Mouse (Mus musculus) layer of hippocampus, adult 11-12 months (tissue): ENCODE results near the gene Xpot.

ENCODE experiments used
- DNase-seq: peaks from one replicate; pipeline ENCODE4 v3.0.0; 2022; ENCODE audit warnings: low spot score

Gene Xpot

DNA sequence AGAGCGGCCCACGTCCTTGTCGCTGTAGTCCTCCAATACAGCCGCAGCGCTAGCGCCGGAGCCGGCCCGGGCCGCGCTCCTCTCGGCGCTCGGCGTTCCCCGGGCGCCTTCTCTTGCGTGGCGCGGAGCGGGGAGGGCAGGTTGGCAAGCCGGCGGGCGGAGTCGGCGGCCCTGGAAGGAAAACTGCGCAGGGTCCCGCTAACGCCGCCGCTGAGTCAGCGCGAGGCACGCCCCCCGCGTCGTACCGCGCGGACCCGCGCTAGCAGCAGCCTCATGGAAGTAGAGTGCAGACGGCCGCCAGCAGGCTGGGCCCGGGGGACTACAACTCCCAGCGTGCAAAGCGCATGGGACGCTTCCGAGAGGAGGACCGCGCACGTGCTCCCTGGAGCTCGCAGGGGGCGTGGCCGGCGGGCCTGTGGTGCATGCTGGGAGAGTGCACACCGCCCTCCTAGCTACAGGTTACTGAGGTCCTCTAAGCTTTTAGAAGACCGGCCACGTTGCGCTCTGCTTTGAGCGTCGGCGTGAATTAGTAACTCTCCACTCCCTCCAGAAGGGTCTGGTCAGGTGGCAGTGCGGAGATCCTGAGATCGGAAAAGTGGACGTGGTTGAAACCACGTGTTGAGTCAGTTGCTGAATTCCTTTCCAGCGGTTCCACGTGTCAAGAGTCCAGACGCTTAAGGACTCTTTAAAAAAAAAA is at the start of gene Xpot:
Gene Xpot, minus strand, starts transcription at position 147 of the 697 bp plus-strand sequence.
- peak; percentile 98 for DNase-seq

DNA sequence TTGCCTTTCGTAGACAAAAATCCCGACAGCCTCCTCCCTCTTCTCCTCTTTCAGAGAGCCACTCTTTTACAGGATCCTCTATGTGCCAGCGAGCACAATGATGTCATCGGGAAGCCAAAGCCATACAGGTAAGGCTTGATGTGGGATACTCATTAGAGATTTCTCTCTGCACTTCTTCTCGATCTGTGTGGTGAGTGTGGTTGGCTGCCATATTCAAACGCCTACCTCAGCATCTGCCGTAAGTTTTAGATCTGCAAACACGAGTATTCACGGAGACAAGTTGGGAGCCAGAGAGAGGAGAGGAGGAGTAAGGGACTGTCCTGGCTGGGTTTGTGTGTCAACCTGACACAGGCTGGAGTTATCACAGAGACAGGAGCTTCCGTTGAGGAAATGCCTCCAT is 43.0 kb upstream of the Xpot start:
- no peak for DNase-seq

DNA sequence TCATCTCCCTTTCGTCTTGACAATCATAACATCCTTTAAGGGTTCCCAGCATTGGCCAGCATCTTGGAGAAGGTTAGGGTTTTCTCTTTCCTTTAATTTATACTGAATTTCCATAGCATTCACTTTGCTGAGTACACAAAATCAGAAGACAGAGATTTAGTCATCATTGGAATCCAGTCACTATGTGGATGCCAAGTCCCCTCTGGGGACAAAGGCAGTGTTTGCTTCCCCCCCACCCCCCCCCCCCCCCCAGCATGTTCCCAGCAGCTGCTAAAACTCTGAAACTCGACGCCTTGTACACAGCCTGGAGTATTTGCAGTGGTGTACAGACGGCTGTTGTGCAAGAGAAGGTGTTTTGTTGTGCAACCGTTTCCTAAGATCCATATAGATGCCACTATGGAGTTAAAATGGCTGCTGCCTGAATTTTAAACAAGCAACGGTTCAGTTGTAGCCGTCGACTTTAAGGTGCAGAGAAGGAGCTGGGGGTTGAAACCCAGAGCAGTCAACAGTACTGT is 39.6 kb upstream of the Xpot start:
- DNase-seq: no peak

DNA sequence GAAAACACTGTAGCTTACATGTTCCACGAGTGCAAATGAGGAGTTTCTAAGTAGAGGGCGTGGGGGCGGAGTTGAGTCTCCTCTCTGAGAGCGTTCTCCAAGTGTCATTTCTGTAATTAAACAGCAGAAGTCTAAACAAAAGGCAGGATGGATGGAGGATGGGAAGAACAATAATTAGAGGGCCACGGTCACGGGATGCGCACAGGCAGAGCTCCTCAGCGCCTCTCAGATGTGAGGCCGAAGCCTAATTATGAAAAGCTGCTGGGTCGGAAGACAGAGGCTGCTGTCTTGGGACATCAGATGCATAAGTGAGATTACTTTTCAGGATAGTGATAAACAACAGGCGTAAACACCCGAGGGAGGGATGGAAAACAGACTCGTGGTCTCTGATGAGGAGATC is 37.5 kb upstream of the Xpot start:
- no peak for DNase-seq

DNA sequence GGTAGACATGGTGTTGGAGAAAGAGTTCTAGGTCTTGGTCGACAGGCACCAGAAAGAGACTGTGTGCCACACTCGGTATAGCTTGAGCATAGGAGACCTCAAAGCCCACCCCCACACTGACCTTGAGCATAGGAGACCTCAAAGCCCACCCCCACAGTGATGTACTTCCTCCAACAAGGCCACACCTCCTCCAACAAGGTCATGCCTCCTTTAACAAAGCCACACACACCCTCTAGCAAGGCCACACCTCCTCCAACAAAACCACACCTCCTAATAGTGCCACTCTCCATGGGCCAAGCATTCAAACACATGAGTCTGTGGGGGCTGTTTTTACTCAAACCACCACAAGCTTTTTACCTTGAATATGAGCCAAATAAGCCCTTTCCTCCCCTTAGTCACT is 36.6 kb upstream of the Xpot start:
- no peak for DNase-seq

DNA sequence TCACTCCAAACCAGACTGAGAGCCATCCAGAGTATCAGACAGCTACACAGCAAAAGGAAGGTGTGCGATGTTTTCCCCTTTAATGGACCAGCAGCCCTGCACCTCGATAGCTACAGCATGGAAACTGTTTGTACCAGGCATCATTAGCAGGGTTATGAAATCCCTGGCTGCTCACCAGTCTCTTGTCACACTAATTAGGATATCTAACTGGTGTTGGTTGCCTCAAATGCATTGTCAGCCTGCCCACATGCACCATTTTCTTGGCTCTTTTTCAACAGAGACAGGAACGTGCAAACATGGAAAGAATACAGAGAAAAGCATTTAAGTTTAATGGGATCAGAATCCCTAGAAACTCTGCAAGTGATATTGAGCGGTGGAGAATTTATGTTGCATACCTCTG is 29.8 kb upstream of the Xpot start:
- DNase-seq: peak; percentile 47

DNA sequence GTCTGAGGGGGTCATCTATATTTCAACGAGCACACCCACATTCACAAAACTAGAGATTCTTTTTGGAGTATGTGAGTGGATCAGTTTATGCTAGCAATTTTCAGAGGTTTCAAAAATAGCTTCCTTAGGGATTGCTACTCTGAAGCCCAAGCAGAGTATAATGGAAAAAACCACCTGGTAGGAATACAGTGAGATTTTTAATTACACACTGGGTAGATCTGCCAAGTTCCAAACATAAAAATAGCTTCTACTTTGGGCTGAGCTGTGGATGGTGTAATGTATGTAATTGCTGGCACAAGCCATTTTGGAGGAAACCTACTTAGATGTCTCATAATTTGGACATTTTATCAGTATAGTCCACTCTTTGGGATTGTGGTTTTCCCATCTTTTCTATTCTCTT is 26.9 kb upstream of the Xpot start:
- DNase-seq: no peak

DNA sequence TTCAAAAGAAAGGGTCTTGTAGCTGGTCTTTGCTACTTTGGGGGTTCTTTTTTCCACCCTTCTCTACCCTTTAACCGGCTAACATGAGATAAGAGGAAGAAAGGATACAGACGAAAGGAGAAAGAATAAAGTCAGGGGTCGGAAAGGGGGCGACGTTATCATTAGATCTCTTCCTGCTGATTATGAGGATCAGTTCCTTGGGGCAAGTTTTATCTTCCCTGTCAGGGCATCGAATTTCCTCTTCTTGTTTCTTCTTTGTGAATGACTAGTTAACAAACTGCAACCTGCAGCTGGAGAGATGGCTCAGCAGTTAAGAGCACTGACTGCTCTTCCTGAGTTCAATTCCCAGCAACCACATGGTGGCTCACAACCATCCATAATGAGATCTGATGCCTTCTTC is 20.2 kb upstream of the Xpot start:
- no peak for DNase-seq

DNA sequence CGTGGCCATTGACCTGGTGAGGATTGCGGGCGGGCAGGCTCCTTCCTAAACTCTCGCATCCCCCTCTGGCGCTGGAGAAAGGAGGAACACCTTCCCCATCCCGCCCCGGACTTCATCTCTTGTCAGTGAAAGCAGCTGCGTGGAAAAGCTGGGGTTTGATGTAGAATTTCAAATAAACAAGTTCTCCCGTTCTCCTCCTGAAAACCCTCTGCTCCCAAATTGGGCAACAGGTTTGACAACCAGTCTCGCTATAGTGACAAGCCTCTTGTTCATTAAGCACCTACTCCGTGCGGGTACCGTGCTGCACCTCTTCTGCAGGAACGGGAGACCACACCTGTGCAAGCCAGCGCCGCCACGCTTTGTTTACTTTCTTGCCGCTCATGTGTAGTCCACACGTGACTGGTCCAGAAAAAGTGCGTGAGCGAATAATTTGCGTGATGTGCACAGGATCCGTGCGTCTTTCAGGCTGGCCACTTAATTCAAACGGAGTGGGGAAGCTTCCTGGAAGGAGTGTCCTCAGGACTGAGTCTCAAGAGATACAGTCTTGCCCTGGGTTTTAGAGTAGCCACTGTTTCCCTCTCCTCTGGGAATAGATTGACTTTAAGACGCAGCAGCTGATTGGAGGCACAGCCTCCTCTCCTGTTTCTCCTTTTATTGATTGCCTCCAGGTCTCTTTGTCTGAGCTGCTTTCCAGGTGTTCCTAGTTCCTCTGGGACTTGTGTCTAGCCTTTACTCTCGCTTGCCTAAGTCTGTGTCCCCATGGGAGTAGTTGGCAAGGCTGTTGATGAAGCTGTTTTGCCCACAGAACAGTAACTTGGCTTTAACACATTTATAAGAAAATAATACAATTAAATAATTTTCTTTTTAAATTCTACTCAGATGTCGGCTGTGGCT is 16.2 kb upstream of the Xpot start:
- no peak for DNase-seq

DNA sequence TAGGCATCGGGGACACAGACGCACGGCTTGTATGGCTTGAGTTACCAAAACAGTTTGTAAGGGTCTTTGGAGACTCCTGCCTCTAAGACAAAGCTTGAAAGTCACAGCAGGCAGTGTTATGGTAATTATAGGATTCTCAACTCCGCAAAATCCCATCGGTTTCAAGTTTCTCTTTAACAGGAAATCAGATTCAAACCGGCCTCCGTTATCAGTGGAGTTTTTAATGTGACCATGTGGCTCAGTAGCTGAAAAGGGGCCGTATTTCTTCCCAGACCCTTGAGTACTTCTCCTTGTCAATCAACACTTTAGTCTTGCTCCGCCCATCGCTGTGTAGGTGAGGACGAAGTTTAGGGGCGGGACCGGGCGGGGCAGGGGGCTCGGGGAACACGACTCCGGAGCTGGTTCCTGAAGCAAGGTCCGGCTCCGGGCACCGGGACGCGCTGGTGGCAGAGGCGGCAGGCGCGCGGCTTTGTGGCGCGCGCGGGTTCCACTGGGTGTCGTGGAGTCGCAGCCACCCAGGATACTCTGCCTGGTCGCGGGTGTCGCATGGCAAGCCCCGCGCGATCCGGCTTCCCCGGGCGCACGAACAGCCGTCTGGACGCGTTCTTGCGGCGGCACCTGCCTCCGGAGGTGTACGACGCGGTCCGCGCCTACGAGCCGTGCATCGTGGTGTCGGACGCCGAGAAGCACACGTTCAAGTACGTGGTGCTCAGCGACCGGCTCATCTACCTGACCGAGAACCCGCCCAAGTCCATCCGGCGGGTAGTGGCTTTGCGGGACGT is 15.3 kb upstream of the Xpot start, which contains the start of gene D930020B18Rik:
Gene D930020B18Rik, plus strand, starts transcription at position 317 of the 782 bp plus-strand sequence.
- no peak for DNase-seq

DNA sequence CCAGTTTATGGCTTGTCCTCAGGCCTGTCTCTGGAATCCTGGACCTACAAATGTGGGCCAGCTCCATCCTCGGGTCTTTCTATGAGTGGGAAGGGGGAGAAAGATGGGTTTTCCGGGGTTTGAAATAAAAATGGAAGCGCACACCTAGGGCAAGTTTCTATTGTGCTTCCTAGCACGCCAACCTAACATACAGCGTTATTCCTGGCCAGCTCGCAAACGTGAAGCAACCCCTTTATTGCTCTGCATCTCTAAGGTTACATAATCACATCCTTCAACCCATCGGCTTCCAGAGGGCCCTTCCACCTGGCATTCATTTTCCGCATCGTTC is 14.8 kb upstream of the Xpot start:
- DNase-seq: no peak

DNA sequence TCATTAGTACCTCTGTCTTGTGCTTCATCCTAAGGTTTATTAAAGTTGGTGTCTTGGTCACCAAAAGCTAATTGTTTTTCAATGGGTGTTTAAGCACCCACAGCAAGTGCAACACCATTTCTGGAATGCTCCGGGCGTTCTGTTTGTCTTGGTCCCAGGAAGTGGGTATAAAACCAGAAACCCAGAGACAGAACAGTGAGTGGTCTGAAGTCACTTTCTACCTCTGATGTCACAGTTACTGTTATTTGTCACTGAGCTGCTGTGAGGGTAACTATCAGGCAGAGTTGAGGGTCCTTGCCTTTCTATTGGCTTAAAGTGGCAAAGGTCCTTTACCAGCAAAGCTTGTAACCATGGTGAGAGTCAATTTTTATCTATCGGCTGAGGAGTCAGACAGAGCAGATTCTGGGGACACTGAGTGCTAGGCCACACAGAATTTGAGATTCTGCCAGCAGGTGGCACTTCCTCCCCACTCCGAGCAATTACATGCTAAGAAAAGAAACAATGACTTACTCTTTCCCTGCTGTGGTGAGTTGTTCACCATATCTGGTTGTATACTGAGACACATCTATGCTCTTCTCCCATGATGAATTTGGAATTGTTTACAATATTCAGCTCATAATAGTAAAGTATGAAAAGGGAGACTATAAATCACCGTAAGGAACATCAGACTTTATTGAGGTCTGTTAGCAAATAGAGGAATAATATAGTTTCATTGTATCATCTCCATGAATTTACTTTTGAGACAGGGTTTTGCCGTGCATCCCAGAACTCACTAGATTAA is 14.2 kb upstream of the Xpot start:
- DNase-seq: peak; percentile 26

DNA sequence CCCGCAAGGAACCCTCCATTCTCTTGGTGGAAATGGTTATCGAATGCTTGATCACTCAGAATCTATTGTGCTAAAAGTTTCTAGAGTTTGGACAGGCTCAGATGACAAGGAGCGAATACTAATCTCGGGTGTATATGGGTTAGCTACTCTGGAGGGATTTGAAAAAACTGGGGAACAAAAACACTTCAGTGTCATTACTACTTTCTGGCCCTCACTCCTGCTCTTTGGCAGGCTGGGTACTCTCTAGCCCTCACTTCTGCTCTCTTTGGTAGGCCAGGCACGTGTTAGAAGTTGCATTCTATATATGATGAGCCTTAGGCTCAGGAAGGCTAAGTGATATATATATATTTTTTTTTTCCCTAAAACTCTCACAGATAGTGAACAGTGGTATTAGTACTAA is 13.4 kb upstream of the Xpot start:
- DNase-seq: no peak

DNA sequence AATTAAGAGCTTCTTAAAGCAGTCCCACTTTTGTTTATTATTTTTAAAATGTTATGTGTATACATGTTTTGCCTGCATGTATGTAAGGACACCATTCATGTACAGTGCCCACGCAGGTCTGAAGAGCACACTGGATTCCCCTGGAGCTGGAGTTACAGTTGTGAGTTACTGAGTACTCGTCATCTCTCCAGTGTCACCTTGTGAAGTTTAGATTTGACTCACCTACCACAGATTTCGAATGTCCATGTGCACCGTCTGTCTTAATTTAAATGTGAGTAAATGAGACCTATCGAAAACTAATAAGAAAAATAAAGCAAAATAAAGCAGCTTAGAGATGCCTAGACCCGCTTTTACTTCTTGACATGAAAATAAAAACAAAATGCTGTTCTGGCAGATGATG is 10.1 kb upstream of the Xpot start:
- DNase-seq: no peak

DNA sequence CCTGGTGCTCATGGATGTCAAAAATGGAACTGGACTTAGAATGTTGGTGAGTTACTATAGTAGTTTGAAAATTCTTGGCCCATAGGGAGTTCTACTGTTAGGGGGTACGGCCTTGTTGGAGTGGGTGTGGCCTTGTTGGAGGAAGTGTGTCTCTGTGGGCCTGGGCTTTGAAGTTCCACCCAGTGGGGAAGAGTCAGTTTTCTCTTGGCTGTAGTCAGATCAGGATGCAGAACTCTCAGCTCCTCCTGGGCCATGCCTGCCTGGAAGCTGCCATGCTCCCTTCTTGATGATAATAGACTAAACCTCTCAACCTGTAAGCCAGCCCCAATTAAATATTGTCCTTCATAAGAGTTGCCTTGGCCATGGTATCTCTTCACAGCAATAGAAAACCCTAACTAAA is 8.0 kb upstream of the Xpot start:
- DNase-seq: no peak

DNA sequence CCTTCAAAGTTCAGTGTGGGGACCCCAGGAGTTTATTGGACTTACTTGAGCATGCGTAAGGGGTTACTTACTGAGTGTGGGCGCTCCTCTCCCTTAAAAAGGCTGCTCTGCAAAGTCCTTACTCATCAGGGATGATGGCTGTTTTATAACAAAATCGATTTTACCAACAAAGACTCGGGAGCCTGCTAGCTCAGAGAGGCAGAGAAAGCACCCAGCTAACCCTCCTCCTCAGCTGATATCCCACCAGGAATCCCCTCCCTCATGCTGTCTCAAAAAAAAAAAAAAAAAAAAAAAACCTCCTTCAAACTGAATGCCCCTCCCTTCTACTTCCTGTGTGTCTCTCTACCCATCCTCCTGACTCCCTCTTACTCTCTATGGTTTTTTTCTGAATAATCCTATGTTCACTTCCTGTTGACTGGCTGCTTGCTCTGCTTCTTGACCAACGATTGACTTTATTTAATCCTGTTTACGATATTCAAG is 2.5 kb upstream of the Xpot start:
- DNase-seq: no peak

DNA sequence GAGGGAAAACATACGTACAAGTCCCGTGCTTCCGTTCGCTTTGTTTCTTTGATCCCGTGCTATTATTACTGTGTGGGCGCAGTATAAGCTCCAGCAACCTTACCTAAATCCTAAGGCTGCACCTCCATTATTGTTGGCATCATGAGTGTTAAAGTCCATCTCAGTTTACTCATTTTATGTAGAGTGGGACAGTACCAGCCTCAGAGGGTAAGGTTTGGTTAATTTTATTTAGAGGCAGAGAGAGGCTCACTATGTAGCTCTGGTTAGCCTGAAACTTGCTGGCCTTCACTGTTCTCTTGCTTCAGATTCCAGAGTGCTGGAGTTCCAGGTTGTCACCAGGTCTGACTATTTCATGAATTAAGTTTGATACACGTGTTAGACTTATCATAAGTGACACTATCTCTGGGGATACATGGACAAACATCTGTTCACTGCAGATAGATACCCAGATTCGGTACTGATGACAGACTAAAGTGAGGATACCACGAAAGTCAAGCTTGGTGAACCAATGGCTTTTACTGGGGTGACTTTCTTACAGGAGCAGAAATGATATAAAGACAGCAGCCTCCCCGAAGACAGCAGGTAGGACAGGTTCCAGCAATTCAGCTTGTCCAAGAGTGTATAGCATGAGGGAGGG is 1.2 kb upstream of the Xpot start:
- DNase-seq: no peak

DNA sequence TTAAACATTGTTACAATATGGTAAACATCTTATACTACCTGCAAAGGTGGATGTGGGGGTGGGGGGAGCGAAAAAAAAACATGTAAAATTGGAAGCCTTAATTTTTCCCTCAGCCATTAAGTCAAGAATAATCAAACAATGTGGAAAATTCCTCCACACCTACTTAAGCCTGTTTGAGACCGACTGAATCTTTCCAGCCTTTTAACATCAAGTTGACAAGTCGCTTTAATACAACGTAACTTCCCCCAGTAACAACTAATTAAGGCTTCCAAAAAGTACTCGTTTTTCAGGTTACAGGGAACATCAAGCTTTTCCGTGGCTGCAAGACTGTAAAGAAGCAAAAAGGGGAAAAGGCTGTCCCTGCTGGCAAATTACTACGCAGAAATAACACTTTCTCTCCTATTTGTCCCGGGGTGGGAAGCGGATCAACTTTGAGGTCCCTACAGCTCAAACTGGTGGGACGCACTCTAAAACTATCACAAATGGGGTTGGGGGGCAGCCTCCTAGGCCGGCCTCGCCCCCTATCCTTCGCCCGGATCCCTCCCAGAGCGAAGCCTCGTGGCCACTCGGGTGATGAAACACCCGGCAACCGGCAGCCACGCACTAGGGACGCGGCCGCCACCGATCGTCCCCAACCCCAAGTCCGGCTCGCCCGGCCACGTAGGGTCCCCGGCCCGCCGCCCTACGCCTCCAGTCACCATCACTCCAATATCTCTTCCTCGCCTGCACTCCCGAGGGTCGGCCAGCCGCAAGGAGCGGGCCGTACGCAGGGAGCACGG is 536 bp downstream of the Xpot start:
- DNase-seq: peak; percentile 21

DNA sequence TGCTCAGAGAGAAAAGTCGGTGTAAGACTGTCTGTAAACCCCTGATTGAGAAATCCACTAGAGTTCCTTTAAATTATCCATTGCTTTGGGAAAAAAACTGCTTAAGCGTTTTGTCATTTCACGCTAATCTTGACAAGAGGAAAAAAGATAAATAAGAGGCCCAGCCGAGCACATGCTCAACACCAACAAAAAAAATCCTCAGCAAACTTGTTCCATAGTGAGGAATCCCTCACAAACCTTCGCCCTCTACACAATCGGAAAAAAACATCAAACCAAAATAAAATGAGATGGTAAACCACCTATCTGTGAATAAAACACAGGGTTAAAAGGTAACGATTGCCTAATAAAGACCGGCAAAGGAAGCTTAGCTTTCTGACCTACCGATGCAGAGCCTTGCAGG is 1.1 kb downstream of the Xpot start:
- DNase-seq: no peak

DNA sequence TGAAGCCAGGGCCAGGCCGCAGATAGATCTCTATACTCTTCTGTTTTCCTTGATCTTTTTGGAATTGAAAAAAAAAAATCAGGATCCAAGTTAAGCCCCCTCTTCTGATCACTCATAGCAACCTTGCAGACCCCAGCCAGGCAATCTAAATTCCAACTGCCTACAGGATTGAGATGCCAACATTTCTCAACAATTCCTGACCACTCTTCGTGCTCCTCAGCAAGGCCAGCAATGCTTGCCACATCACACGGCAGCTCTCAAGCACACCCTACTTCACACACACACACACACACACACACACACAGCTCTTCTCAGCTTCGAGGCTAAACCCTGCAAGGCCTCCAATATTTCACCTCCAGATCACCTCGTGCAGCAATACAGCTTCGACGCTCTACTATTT is 2.5 kb downstream of the Xpot start:
- no peak for DNase-seq
